Mouse (Mus musculus): ENCODE data around the gene Iqsec3. TPM values are rescaled to one million over a fixed set of nuclear protein-coding genes. Genes with fewer than 3 reads are reported as not detected.

Gene Iqsec3
- not detected for total RNA-seq (2018; cell fraction: chromatin; rRNA removed)
- not detected for total RNA-seq (2018; cell fraction: cytosol; rRNA removed)
- total RNA-seq (2018; cell fraction: nucleus; rRNA removed): not detected
- not detected in 3 replicates for polyA plus RNA-seq (2018)

GRCm38 (mm10) chr6:121473093-121473821 lies at the start of gene Iqsec3:
TSS of gene Iqsec3 (minus strand) at chr6:121473678.
- H3K4me3 ChIP-seq (ENCODE audit: inconsistent target): no peak within 1 kb of the TSS
- H3K27ac ChIP-seq: no peak within 1 kb of the TSS
- 3% methylated on average over 65 of the region's 65 CpGs for WGBS (ENCODE audit: missing documents)
- no peaks in the 10 kb centered on the region for H3K36me3 ChIP-seq (ENCODE audit: inconsistent target)
- no peaks in the 10 kb centered on the region for H3K79me2 ChIP-seq (ENCODE audit: inconsistent target)

- no peaks in the 10 kb centered on the region for H3K79me2 ChIP-seq (ENCODE audit: inconsistent target)
- 57% methylated on average over 5 of the region's 5 CpGs for WGBS (ENCODE audit: missing documents)
- no peak overlapping the region for H3K27ac ChIP-seq
- H3K4me3 ChIP-seq (ENCODE audit: inconsistent target): no peak overlapping the region
- no peaks in the 10 kb centered on the region for H3K36me3 ChIP-seq (ENCODE audit: inconsistent target)
Measured at GRCm38 (mm10) chr6:121522106-121522705, 48.7 kb upstream of the Iqsec3 start.

- H3K79me2 ChIP-seq (ENCODE audit: inconsistent target): no peaks in the 10 kb centered on the region
- H3K36me3 ChIP-seq (ENCODE audit: inconsistent target): no peaks in the 10 kb centered on the region
- H3K4me3 ChIP-seq (ENCODE audit: inconsistent target): no peak overlapping the region
- no peak overlapping the region for H3K27ac ChIP-seq
- 86% methylated on average over 3 of the region's 3 CpGs for WGBS (ENCODE audit: missing documents)
Measured at GRCm38 (mm10) chr6:121521030-121521429, 47.6 kb upstream of the Iqsec3 start.

- Histone ChIP-seq H3K36me3 (ENCODE audit: inconsistent target) (no peaks in the 10 kb centered on the region), H3K4me3 (ENCODE audit: inconsistent target) (no peak overlapping the region), H3K79me2 (ENCODE audit: inconsistent target) (no peaks in the 10 kb centered on the region), H3K27ac (no peak overlapping the region)
- WGBS (ENCODE audit: missing documents): 80% methylated on average over 2 of the region's 2 CpGs
Measured at GRCm38 (mm10) chr6:121519896-121520295, 46.4 kb upstream of the Iqsec3 start.

GRCm38 (mm10) chr6:121519266-121519810 lies 45.9 kb upstream of the Iqsec3 start:
- no peaks in the 10 kb centered on the region for H3K36me3 ChIP-seq (ENCODE audit: inconsistent target)
- WGBS (ENCODE audit: missing documents): 90% methylated on average over 5 of the region's 5 CpGs
- H3K4me3 ChIP-seq (ENCODE audit: inconsistent target): no peak overlapping the region
- H3K79me2 ChIP-seq (ENCODE audit: inconsistent target): no peaks in the 10 kb centered on the region
- no peak overlapping the region for H3K27ac ChIP-seq

- Histone ChIP-seq H3K79me2 (ENCODE audit: inconsistent target) (no peaks in the 10 kb centered on the region), H3K27ac (no peak overlapping the region), H3K4me3 (ENCODE audit: inconsistent target) (no peak overlapping the region), H3K36me3 (ENCODE audit: inconsistent target) (no peaks in the 10 kb centered on the region)
- WGBS (ENCODE audit: missing documents): 82% methylated on average over 6 of the region's 6 CpGs
Measured at GRCm38 (mm10) chr6:121517726-121518125, 44.2 kb upstream of the Iqsec3 start.

GRCm38 (mm10) chr6:121510381-121510780 lies 36.9 kb upstream of the Iqsec3 start:
- no peaks in the 10 kb centered on the region for H3K36me3 ChIP-seq (ENCODE audit: inconsistent target)
- 98% methylated on average over 3 of the region's 3 CpGs for WGBS (ENCODE audit: missing documents)
- H3K79me2 ChIP-seq (ENCODE audit: inconsistent target): no peaks in the 10 kb centered on the region
- no peak overlapping the region for H3K4me3 ChIP-seq (ENCODE audit: inconsistent target)
- H3K27ac ChIP-seq: no peak overlapping the region

GRCm38 (mm10) chr6:121509871-121510270 lies 36.4 kb upstream of the Iqsec3 start:
- Histone ChIP-seq H3K4me3 (ENCODE audit: inconsistent target) (no peak overlapping the region), H3K27ac (no peak overlapping the region), H3K36me3 (ENCODE audit: inconsistent target) (no peaks in the 10 kb centered on the region), H3K79me2 (ENCODE audit: inconsistent target) (no peaks in the 10 kb centered on the region)
- 66% methylated on average over 7 of the region's 7 CpGs for WGBS (ENCODE audit: missing documents)

- no peak overlapping the region for H3K27ac ChIP-seq
- H3K36me3 ChIP-seq (ENCODE audit: inconsistent target): no peaks in the 10 kb centered on the region
- 82% methylated on average over 5 of the region's 5 CpGs for WGBS (ENCODE audit: missing documents)
- H3K79me2 ChIP-seq (ENCODE audit: inconsistent target): no peaks in the 10 kb centered on the region
- H3K4me3 ChIP-seq (ENCODE audit: inconsistent target): no peak overlapping the region
Measured at GRCm38 (mm10) chr6:121508266-121508665, 34.8 kb upstream of the Iqsec3 start.

- Histone ChIP-seq H3K36me3 (ENCODE audit: inconsistent target) (no peaks in the 10 kb centered on the region), H3K79me2 (ENCODE audit: inconsistent target) (no peaks in the 10 kb centered on the region), H3K4me3 (ENCODE audit: inconsistent target) (no peak overlapping the region), H3K27ac (no peak overlapping the region)
- WGBS (ENCODE audit: missing documents): 79% methylated on average over 3 of the region's 3 CpGs
Measured at GRCm38 (mm10) chr6:121501044-121501638, 27.7 kb upstream of the Iqsec3 start.

GRCm38 (mm10) chr6:121499856-121500255 lies 26.4 kb upstream of the Iqsec3 start:
- Histone ChIP-seq H3K4me3 (ENCODE audit: inconsistent target) (no peak overlapping the region), H3K36me3 (ENCODE audit: inconsistent target) (no peaks in the 10 kb centered on the region), H3K27ac (no peak overlapping the region), H3K79me2 (ENCODE audit: inconsistent target) (no peaks in the 10 kb centered on the region)
- WGBS (ENCODE audit: missing documents): 63% methylated on average over 3 of the region's 3 CpGs

- H3K27ac ChIP-seq: no peak overlapping the region
Measured at GRCm38 (mm10) chr6:121498819-121499535, 25.5 kb upstream of the Iqsec3 start.

GRCm38 (mm10) chr6:121495606-121496005 lies 22.1 kb upstream of the Iqsec3 start:
- H3K79me2 ChIP-seq (ENCODE audit: inconsistent target): no peaks in the 10 kb centered on the region
- no peak overlapping the region for H3K4me3 ChIP-seq (ENCODE audit: inconsistent target)
- no peaks in the 10 kb centered on the region for H3K36me3 ChIP-seq (ENCODE audit: inconsistent target)
- WGBS (ENCODE audit: missing documents): 63% methylated on average over 7 of the region's 7 CpGs
- no peak overlapping the region for H3K27ac ChIP-seq

More at GRCm38 (mm10) chr6:121498819-121499535, 25.5 kb upstream of the Iqsec3 start:
- Histone ChIP-seq H3K79me2 (ENCODE audit: inconsistent target) (no peaks in the 10 kb centered on the region), H3K4me3 (ENCODE audit: inconsistent target) (no peak overlapping the region), H3K36me3 (ENCODE audit: inconsistent target) (no peaks in the 10 kb centered on the region)
- 30% methylated on average over 9 of the region's 9 CpGs for WGBS (ENCODE audit: missing documents)

GRCm38 (mm10) chr6:121495026-121495425 lies 21.5 kb upstream of the Iqsec3 start:
- H3K79me2 ChIP-seq (ENCODE audit: inconsistent target): no peaks in the 10 kb centered on the region
- WGBS (ENCODE audit: missing documents): 100% methylated on average over 1 of the region's 1 CpGs
- no peak overlapping the region for H3K4me3 ChIP-seq (ENCODE audit: inconsistent target)
- H3K27ac ChIP-seq: no peak overlapping the region
- H3K36me3 ChIP-seq (ENCODE audit: inconsistent target): no peaks in the 10 kb centered on the region
